Comparison of ENCODE assay signal across 11 mouse cellular contexts in the genomic region with DNA sequence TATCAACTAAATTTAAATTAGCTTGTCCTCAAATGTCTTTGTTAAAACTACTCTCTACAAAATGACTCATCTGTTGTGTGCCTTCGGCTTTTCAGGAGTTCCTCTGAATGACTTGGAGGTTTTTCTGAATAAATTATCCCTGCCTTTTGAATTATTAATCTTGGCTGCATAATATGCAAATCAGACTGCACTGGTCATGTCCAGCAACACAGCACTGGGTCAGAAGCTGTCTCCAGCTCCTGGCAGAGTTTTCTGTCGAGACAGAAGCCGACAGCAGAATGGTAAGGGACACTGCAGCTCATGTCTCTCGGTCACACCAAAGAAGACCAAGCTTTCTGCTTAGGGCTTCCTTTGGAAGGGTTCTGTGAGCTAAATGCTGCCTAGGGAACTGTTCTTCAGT. TPM values are rescaled to one million over a fixed set of nuclear protein-coding genes. Genes with fewer than 3 reads are reported as not detected.
DNase-seq lines count a peak whose midpoint lies in the region; ATAC-seq lines count a peak whose summit lies in the region.
"Had no signal": no experiment of that assay in that cellular context is flagged by ENCODE, and none has a peak within 500 bp of the region (broad histone marks: within the 10 kb centered on the region; RNA-seq: fewer than 3 reads in every experiment).

Sucnr1 (plus strand) TSS at position 222 of the 400 bp plus-strand sequence.

- H3K27me3 ChIP-seq in hindbrain, embryonic 16.5 days (replicated peaks; ENCODE audit: control insufficient read depth, insufficient read depth, low read length), result no peaks in the 10 kb centered on the region
- H3K27me3 ChIP-seq in midbrain, embryonic 16.5 days (ENCODE audit: control insufficient read depth, insufficient read depth, low read depth, low read length), result no peaks in the 10 kb centered on the region
- H3K27me3 ChIP-seq: limb, embryonic 15.5 days had no signal

- H3K9ac ChIP-seq in hindbrain, embryonic 16.5 days (ENCODE audit: low read depth, low read length), result no peak within 1 kb of the TSS
- no peak within 1 kb of the TSS for H3K9ac ChIP-seq in midbrain, embryonic 16.5 days (ENCODE audit: low read depth, low read length)
- H3K9ac ChIP-seq: limb, embryonic 15.5 days had no signal

- intact Hi-C loops in left cerebral cortex, postnatal 4 days (cut with DNase I), result no loop called here

- no peak within 1 kb of the TSS for H3K27ac ChIP-seq in hindbrain, embryonic 16.5 days (ENCODE audit: low read depth, low read length)
- no peak within 1 kb of the TSS for H3K27ac ChIP-seq in midbrain, embryonic 16.5 days (ENCODE audit: low read length)
- H3K27ac ChIP-seq: limb, embryonic 15.5 days had no signal

- no peaks in the 10 kb centered on the region for H3K4me1 ChIP-seq in hindbrain, embryonic 16.5 days (ENCODE audit: control insufficient read depth, insufficient read depth, low read depth, low read length)
- peaks cover 4% of the 10 kb centered on the region; the same call in 1 of the 2 replicates for H3K4me1 ChIP-seq in midbrain, embryonic 16.5 days (ENCODE audit: control insufficient read depth, insufficient read depth, low read length)

- no peak within 1 kb of the TSS for H3K4me2 ChIP-seq in hindbrain, embryonic 16.5 days (ENCODE audit: low read length)
- H3K4me2 ChIP-seq in midbrain, embryonic 16.5 days (ENCODE audit: low read length), result no peak within 1 kb of the TSS
- H3K4me2 ChIP-seq: limb, embryonic 15.5 days had no signal

- WGBS in hindbrain, embryonic 16.5 days, result 40% methylated on average over 4 of the region's 4 CpGs
- 32% methylated on average over 4 of the region's 4 CpGs for WGBS in midbrain, embryonic 16.5 days

- H3K9me3 ChIP-seq in hindbrain, embryonic 16.5 days (ENCODE audit: control insufficient read depth, low read length), result no peaks in the 10 kb centered on the region
- no peaks in the 10 kb centered on the region for H3K9me3 ChIP-seq in midbrain, embryonic 16.5 days (replicated peaks; ENCODE audit: control insufficient read depth, low read length, poor library complexity, severe bottlenecking)
- H3K9me3 ChIP-seq: limb, embryonic 15.5 days had no signal

- DNase-seq in adrenal gland, adult 2 months, result peak; percentile 14
- DNase-seq in adrenal gland, postnatal 4 days (ENCODE audit: low spot score in 2 of 2), result no peak
- DNase-seq in left cerebral cortex, postnatal 4 days, result peak; percentile 43
- no peak for DNase-seq in left cerebral cortex, adult 9 months (ENCODE audit: low spot score in 2 of 2)
- no peak for DNase-seq in T-cell, adult 2 months (ENCODE audit: low spot score)
- DNase-seq in embryo, embryonic 10.5 days (ENCODE audit: low spot score), result no peak
- DNase-seq: cerebellum, adult 2 months had no signal

- ATAC-seq in hindbrain, embryonic 16.5 days, result peak; percentile 76
- peak; percentile 68 for ATAC-seq in midbrain, embryonic 16.5 days
- ATAC-seq: intestine, embryonic 16.5 days had no signal

- H3K4me3 ChIP-seq in hindbrain, embryonic 16.5 days (ENCODE audit: low read length), result no peak within 1 kb of the TSS
- no peak within 1 kb of the TSS for H3K4me3 ChIP-seq in midbrain, embryonic 16.5 days (ENCODE audit: low read depth, low read length)
- H3K4me3 ChIP-seq: limb, embryonic 15.5 days had no signal

- H3K36me3 ChIP-seq in hindbrain, embryonic 16.5 days (ENCODE audit: control insufficient read depth, insufficient read depth, low read length), result no peaks in the 10 kb centered on the region
- no peaks in the 10 kb centered on the region for H3K36me3 ChIP-seq in midbrain, embryonic 16.5 days (ENCODE audit: control insufficient read depth, insufficient read depth, low read length)
- H3K36me3 ChIP-seq: limb, embryonic 15.5 days had no signal

RNA-seq across cellular contexts. Expression of gene Sucnr1, which starts in this region (rescaled TPM):
- total RNA-seq in adrenal gland, adult 2 months (2021), result 1 to 10 TPM; 1.0 to 2.3 TPM
- 1.1 and 1.2 TPM in 2 replicates for polyA plus RNA-seq in adrenal gland, adult 2 months (2012; rRNA removed)
- total RNA-seq in adrenal gland, postnatal 4 days (2021), result 1 to 10 TPM in 1 of 2 experiments, under 1 TPM in 1; 0.65 to 1.9 TPM
- not detected for total RNA-seq in left cerebral cortex, postnatal 4 days (2021)
- 0.10 TPM in 1 of 2 replicates, not detected in the other for polyA plus RNA-seq in hindbrain, embryonic 16.5 days (2015; fragmentation: Nextera tagmentation; extraction: Ambion mirVana)
- polyA plus RNA-seq in midbrain, embryonic 16.5 days (2015; fragmentation: Nextera tagmentation; extraction: Ambion mirVana), result not detected in 2 replicates

Comparison
In these comparisons a context has a peak if more than half of its experiments do, and no peak if none do; other contexts are left out.
1. Peak in DNase-seq in left cerebral cortex, postnatal 4 days; RNA of the gene not detected or under 1 TPM.
2. Peak in ATAC-seq in hindbrain, embryonic 16.5 days; RNA of the gene not detected or under 1 TPM.
3. Peak in ATAC-seq in midbrain, embryonic 16.5 days; RNA of the gene not detected or under 1 TPM.